Mouse (Mus musculus): ENCODE data around the gene Itga10.

- TF ChIP-seq ETS1 (conservative IDR thresholded peaks at IDR 0.05; ENCODE audit: low read depth, low read length) (no peak), POLR2A (IDR thresholded peaks at IDR 0.05; ENCODE audit: low read depth, low read length) (no peak), KAT2A (IDR thresholded peaks at IDR 0.05; ENCODE audit: insufficient replicate concordance, low read length) (no peak), USF1 (IDR thresholded peaks at IDR 0.05; ENCODE audit: low read depth, low read length) (no peak), TCF12 (IDR thresholded peaks at IDR 0.05; ENCODE audit: low read depth, low read length) (no peak), E2F4 (IDR thresholded peaks at IDR 0.05; ENCODE audit: insufficient replicate concordance, low read depth, low read length) (no peak), CTCF (conservative IDR thresholded peaks at IDR 0.05 in 1 of 2, IDR thresholded peaks at IDR 0.05 in 1 of 2; ENCODE audit: low read depth in 2 of 2, low read length in 2 of 2) (no peak)
Observed at GRCm38 (mm10) chr3:96684822-96685156, 39.4 kb downstream of the Itga10 start.

Data from CH12.LX (cell line).